Mouse (Mus musculus) granulocyte monocyte progenitor cell, adult 5-6 weeks (primary cell): ENCODE measurements around the gene H2al1c. TPM values are rescaled to one million over a fixed set of nuclear protein-coding genes. Genes with fewer than 3 reads are reported as not detected.
"Not testable (repeated sequence)": the region's sequence is repeated elsewhere in the genome, so short reads cannot be mapped to it uniquely, and the experiment has no call there.

Source experiments
- ATAC-seq: replicated peaks from 2 replicates; pipeline ENCODE4 v1.8.0; 2016; ENCODE audit warnings: mild to moderate bottlenecking, moderate TSS enrichment, inconsistent platforms; ENCODE audit not compliant: poor library complexity, severe bottlenecking
- total RNA-seq, 2 experiments: library from RNA; stranded (forward) in 1 of 2; stranded (reverse) in 1 of 2; fragments of 200-712, 200-1000 nt in 1 of 2; fragments of >200 nt in 1 of 2; fragmentation: Nextera tagmentation in 1 of 2; gene quantifications; 2 replicates each; pipeline ENCODE4 v1.2.3; 2014 to 2017

Gene H2al1c
- total RNA-seq (2014; fragmentation: Nextera tagmentation) = not detected in 2 replicates
- total RNA-seq (2017) = not detected in 2 replicates

DNA sequence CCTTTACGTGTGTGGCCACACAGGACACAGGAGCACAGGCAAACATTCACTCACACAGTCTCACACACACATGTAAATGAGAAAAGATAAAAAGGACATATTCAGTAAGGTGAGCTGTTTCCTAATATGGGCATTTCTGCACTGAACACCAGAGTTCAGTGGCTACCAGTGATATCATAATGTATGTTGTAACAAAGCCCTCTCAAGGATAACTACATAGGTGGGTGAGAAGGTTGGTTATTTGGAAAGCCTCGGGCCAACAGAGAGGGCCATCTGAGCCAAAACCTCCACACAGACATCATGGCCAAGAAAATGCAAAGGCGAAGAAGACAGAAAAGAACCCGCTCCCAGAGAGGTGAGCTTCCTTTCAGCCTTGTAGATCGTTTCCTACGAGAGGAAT lies at the start of gene H2al1c:
TSS of gene H2al1c (plus strand) at position 301 of the 400 bp plus-strand sequence.
- not testable (repeated sequence) for ATAC-seq

DNA sequence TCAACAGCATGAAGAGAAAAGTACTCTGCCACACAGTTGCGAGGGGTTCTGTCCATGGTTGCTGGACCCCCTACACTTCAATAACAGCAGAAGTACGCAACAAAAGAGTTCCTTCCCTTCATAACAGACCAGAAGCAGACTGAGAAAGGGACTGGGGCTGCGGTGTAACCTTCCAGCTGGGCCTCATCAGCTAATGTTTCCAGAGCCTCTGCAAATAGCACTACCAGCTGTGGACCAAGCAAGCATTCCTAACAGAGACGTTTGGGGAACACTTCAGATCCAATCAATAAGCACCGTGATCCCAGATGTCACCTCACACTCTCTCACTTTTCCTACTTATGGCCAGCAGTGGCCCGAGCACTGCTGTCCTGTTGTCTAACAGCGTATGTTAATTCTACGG lies 40.5 kb upstream of the H2al1c start:
- no peak for ATAC-seq

DNA sequence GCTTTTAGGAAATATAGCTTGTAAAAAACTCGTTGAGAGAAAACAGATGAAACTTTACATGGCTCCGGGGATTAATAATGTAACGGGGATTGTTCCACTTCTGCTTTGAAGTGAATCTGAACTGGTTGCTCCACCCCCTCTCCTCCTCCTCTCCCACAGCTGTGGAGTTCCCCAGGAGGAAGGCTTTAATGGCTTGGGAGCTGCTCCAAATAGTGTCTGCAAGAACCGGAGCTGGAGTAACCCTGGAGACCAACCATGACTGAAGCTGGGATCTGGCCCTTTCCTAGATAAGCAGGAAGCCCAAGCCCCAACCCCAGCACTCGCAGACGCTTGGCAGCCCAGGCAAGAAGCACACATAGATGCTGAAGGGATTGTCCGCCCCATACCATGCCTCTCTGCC lies 37.7 kb upstream of the H2al1c start:
- peak; percentile 42 for ATAC-seq

DNA sequence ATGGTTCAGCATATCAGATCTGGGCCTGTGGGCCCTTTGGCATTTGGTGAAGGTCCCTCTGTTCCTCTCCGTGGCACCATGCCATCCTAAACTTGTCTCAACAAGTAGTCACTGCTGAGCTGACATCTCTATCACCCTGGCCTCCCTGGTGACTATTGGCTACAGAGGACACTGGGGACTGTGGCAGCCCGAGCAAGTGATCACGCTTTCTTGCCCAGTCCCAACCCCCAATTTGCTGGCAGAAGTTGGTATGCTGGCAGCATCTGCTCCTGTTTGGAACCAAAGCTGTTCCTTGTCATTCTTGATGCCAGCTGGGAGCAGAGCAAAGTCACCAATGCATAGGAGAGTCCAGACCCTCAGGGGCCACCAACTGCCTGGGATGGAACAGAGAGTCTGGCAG lies 36.4 kb upstream of the H2al1c start:
- ATAC-seq = no peak

DNA sequence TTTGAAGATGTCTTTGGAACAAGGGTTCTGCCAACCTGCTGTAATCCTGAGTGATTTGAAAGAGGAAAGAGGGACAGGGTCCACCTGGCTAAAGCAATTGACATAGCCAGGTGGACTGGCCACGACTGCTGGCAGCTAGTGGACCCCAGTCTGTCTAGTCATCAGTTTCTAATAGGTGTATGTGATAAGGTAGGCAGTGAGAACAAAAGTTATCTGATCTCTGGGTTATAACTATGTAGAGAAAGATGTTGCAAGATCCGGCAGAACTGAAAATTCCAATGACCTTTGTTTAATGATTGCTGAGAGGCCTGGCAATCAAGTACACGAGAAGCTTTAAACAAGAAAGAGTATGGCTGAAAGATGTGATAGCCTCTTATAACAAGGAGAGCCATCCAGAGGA lies 32.3 kb upstream of the H2al1c start:
- ATAC-seq = no peak

DNA sequence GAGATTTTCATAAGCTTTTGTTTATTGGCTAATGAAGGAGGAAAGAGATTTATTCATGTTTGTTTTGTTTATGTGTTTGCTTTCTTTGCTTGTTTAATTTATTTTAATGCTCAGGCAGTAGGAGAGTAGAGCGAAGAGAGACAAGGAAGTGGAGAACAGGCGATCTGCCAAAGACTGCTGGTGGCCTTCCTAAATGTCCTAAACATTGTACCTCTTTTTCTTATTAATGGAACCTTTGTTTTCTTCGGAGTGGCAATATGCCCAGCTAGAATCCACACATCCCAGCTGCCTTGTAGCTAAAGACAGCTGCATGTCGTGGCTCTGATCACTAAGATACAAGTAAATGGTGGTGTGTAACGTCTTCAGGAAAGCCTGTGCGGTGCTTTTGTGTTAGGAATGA lies 28.4 kb upstream of the H2al1c start:
- ATAC-seq = no peak

DNA sequence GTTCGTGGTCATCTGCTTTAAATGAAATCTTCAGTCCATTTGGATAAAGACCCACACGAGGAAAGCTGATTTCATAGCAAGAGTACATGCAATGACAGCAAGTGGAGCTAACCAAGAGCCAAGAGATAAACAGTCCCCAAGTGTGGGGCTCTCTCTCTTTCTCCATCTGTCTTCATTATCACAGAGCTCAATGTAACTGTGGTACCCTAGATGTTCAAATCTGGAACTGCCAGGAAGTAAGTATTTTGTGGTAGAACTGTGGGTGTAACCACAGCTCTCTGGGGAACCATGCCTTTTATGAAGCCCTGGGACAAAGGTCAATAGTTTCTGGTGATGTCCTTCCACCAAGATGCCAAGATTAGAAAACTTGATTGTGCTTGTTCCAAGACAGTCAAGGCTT lies 24.7 kb upstream of the H2al1c start:
- no peak for ATAC-seq

DNA sequence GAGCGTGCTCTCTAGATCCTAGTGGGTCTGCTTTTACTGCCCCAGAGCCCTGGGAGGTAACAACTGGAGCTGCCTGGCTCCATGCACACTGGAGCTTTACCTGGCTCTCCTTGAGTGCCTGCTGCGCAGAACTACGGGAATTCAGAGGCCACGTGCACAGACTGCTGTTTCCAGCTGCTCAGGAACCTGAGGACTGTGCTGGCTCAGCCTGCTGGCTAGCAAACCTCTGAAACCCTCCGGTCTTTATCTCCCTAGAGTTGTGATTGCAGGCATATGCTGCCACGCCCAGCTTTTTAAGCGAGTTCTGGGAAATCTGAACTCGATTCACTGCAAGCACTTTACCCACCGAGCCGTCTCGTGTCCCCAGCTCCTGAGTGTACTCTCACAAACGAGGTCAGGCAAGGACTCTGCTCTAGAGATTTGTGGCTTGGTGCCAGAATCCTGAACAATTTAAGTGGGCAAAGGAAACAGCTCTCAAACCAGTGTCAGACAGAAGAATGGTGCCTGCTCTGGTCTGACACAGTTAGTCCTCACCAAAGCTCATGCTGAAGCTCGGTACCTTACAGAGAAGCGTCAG lies 17.1 kb upstream of the H2al1c start:
- no peak for ATAC-seq

DNA sequence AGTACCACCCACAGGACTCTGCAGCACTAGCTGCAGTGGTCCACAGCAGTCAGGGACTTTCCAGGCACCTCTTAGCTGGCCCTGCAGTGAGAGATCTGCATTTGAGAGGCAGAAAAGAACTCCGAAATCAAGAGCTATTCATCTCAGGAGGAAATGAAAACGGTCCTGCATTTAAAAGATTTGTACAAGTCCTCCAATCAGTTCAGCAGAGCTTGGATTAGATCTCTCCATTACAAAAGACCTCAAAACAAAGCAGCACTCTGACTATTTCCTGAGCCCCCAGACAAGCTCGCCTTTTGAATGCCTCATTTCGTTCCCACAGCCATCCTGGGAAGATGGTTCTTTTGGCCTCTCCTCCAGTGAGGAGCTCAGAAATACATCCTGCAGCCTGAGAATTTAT lies 16.2 kb upstream of the H2al1c start:
- ATAC-seq = no peak

DNA sequence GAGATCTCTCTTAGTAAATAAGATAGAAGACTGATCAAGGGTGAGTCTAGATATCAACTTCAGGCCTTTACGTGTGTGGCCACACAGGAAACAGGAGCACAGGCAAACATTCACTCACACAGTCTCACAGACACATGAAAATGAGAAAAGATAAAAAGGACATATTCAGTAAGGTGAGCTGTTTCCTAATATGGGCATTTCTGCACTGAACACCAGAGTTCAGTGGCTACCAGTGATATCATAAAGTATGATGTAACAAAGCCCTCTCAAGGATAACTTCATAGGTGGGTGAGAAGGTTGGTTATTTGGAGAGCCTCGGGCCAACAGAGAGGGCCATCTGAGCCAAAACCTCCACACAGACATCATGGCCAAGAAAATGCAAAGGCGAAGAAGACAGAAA lies 6.5 kb upstream of the H2al1c start, which contains the start of gene H2al1a:
TSS of gene H2al1a (plus strand) at position 301 of the 400 bp plus-strand sequence.
- not testable (repeated sequence) for ATAC-seq

DNA sequence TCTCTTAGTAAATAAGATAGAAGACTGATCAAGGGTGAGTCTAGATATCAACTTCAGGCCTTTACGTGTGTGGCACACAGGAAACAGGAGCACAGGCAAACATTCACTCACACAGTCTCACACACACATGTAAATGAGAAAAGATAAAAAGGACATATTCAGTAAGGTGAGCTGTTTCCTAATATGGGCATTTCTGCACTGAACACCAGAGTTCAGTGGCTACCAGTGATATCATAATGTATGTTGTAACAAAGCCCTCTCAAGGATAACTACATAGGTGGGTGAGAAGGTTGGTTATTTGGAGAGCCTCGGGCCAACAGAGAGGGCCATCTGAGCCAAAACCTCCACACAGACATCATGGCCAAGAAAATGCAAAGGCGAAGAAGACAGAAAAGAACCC lies 3.3 kb upstream of the H2al1c start, which contains the start of gene H2al1b:
TSS of gene H2al1b (plus strand) at position 301 of the 400 bp plus-strand sequence.
- not testable (repeated sequence) for ATAC-seq

DNA sequence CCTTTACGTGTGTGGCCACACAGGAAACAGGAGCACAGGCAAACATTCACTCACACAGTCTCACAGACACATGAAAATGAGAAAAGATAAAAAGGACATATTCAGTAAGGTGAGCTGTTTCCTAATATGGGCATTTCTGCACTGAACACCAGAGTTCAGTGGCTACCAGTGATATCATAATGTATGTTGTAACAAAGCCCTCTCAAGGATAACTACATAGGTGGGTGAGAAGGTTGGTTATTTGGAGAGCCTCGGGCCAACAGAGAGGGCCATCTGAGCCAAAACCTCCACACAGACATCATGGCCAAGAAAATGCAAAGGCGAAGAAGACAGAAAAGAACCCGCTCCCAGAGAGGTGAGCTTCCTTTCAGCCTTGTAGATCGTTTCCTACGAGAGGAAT lies 3.1 kb downstream of the H2al1c start, which contains the start of gene H2al1d:
TSS of gene H2al1d (plus strand) at position 301 of the 400 bp plus-strand sequence.
- ATAC-seq = not testable (repeated sequence)

DNA sequence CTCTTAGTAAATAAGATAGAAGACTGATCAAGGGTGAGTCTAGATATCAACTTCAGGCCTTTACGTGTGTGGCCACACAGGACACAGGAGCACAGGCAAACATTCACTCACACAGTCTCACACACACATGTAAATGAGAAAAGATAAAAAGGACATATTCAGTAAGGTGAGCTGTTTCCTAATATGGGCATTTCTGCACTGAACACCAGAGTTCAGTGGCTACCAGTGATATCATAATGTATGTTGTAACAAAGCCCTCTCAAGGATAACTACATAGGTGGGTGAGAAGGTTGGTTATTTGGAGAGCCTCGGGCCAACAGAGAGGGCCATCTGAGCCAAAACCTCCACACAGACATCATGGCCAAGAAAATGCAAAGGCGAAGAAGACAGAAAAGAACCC lies 6.2 kb downstream of the H2al1c start, which contains the start of gene H2al1e:
TSS of gene H2al1e (plus strand) at position 301 of the 400 bp plus-strand sequence.
- not testable (repeated sequence) for ATAC-seq

DNA sequence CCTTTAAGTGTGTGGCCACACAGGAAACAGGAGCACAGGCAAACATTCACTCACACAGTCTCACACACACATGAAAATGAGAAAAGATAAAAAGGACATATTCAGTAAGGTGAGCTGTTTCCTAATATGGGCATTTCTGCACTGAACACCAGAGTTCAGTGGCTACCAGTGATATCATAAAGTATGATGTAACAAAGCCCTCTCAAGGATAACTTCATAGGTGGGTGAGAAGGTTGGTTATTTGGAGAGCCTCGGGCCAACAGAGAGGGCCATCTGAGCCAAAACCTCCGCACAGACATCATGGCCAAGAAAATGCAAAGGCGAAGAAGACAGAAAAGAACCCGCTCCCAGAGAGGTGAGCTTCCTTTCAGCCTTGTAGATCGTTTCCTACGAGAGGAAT lies 9.4 kb downstream of the H2al1c start, which contains the start of gene H2al1f:
TSS of gene H2al1f (plus strand) at position 301 of the 400 bp plus-strand sequence.
- ATAC-seq = not testable (repeated sequence)

DNA sequence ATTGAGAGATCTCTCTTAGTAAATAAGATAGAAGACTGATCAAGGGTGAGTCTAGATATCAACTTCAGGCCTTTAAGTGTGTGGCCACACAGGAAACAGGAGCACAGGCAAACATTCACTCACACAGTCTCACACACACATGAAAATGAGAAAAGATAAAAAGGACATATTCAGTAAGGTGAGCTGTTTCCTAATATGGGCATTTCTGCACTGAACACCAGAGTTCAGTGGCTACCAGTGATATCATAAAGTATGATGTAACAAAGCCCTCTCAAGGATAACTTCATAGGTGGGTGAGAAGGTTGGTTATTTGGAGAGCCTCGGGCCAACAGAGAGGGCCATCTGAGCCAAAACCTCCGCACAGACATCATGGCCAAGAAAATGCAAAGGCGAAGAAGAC lies 12.5 kb downstream of the H2al1c start, which contains the start of gene H2al1g:
TSS of gene H2al1g (plus strand) at position 301 of the 400 bp plus-strand sequence.
- ATAC-seq = not testable (repeated sequence)

DNA sequence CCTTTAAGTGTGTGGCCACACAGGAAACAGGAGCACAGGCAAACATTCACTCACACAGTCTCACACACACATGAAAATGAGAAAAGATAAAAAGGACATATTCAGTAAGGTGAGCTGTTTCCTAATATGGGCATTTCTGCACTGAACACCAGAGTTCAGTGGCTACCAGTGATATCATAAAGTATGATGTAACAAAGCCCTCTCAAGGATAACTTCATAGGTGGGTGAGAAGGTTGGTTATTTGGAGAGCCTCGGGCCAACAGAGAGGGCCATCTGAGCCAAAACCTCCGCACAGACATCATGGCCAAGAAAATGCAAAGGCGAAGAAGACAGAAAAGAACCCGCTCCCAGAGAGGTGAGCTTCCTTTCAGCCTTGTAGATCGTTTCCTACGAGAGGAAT lies 15.7 kb downstream of the H2al1c start, which contains the start of gene H2al1h:
TSS of gene H2al1h (plus strand) at position 301 of the 400 bp plus-strand sequence.
- not testable (repeated sequence) for ATAC-seq

DNA sequence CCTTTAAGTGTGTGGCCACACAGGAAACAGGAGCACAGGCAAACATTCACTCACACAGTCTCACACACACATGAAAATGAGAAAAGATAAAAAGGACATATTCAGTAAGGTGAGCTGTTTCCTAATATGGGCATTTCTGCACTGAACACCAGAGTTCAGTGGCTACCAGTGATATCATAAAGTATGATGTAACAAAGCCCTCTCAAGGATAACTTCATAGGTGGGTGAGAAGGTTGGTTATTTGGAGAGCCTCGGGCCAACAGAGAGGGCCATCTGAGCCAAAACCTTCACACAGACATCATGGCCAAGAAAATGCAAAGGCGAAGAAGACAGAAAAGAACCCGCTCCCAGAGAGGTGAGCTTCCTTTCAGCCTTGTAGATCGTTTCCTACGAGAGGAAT lies 18.9 kb downstream of the H2al1c start, which contains the start of gene H2al1i:
TSS of gene H2al1i (plus strand) at position 301 of the 400 bp plus-strand sequence.
- not testable (repeated sequence) for ATAC-seq

DNA sequence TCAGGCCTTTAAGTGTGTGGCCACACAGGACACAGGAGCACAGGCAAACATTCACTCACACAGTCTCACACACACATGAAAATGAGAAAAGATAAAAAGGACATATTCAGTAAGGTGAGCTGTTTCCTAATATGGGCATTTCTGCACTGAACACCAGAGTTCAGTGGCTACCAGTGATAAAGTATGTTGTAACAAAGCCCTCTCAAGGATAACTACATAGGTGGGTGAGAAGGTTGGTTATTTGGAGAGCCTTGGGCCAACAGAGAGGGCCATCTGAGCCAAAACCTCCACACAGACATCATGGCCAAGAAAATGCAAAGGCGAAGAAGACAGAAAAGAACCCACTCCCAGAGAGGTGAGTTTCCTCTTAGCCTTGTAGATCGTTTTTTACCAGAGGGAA lies 22.1 kb downstream of the H2al1c start, which contains the start of gene H2al1j:
TSS of gene H2al1j (plus strand) at position 301 of the 400 bp plus-strand sequence.
- not testable (repeated sequence) for ATAC-seq

DNA sequence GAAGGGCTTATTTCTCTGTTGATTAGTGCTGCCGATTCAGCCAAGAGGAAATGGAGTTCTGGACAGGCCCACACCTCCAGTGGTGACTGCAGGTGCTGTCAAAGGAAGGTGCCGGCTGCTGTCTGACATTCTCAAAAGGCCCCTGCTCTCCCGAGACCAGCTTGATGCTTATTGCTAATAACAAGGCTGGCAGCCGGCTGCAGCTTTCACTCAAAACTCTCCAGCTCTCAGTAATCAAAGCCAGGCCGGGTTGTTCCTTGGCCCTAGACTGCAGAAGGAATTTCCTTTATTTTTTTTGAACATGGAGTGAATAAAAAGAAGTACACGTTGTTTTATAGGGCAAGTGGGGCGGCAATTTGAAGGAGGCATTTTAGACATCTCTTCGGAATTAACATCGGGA lies 40.3 kb downstream of the H2al1c start:
- ATAC-seq = no peak

DNA sequence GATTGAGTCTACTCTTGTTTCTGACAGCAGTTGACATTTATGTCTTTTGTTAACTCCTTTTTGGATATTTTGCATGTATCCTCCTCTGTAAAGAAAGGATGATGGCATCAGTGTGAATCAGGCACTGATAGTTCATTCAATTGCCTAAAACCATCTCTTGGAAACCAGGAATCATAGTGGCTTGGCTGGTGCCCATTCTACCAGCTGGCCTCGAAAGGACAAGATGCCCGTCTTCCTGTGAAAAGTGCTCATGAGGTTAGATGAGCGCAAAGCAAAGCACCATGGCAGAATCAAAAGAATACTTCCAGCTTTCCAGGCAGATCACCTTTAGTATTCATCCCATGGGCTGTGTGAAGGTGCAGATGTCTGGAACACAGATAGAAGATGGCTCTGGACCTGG lies 41.3 kb downstream of the H2al1c start:
- ATAC-seq = no peak
